Mouse (Mus musculus): ENCODE measurements around the gene Secisbp2.

DNA sequence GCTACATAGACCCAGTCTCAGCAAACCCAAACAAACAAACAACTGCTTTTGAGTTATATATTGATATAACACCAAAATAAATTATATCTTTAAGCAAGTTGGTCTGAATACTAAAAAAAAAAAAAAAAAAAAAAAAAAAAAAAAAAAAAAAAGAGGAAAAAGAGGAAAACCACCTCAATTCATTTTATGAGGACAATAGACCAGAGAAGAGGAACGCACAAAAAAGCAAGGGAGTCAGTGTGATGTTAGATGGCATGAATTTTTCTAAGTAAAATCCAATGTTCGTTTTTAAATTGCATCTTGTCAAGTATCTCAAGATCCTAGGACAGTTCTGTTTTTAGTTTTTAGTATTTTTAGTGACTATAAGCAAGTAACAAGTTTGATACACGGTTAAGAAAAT lies 10.1 kb upstream of the Secisbp2 start:
- TF ChIP-seq POLR2A (IDR thresholded peaks at IDR 0.05; ENCODE audit: low read depth, low read length) (no peak), CTCF (IDR thresholded peaks at IDR 0.05; ENCODE audit: extremely low read depth, insufficient read depth, insufficient read length, insufficient replicate concordance) (no peak)
